Mouse (Mus musculus) thymus, adult 2 months (tissue): ENCODE measurements around the gene Rnf157.

Experiments used
- CTCF ChIP-seq: fragments of 200-500 bp; IDR thresholded peaks from 2 replicates; pipeline ENCODE4 v1.5.1; 2012; ENCODE audit warnings: mild to moderate bottlenecking, control low read depth, low read length, moderate library complexity, borderline replicate concordance; ENCODE audit not compliant: control insufficient read depth, poor library complexity, insufficient read depth; ENCODE audit errors: extremely low read depth
- POLR2A ChIP-seq: fragments of 200-500 bp; IDR thresholded peaks from 2 replicates; pipeline ENCODE4 v1.6.1; 2012; ENCODE audit warnings: mild to moderate bottlenecking, low read length, control low read depth, moderate library complexity; ENCODE audit not compliant: control insufficient read depth, poor library complexity, insufficient read depth; ENCODE audit errors: extremely low read depth

- TF ChIP-seq CTCF (no peak), POLR2A (no peak)
These were observed 122.3 kb downstream of the Rnf157 start for GRCm38 (mm10) chr11:116290556-116290955.
